Mouse (Mus musculus): ENCODE data around the gene Mrc2.

DNA sequence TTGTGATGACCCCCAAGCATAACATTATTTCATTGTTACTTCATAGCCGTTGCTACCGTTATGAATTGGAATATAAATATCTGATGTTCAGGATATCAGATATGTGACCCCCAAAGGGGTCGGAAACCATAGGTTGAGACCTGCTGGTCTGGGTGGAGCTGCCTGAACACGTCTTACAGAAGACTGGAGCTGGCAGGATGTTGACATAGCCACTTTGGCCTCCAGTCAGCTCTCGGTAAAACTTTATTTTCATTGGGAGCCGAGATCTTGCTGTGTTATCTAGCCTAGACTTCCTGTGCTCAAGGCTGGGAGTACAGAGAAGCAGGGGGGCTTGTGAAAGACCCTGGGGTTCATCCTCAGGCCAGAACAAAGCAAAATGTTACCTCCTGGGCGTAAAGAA lies 63.9 kb downstream of the Mrc2 start:
- TF ChIP-seq POLR2AphosphoS5 (IDR thresholded peaks at IDR 0.05; ENCODE audit: borderline replicate concordance, low read depth, low read length) (no peak), HCFC1 (IDR thresholded peaks at IDR 0.05; ENCODE audit: low read depth, low read length) (no peak), CTCF (IDR thresholded peaks at IDR 0.05 in 2 of 3, conservative IDR thresholded peaks at IDR 0.05 in 1 of 3; ENCODE audit: control insufficient read depth in 1 of 3, insufficient read depth in 1 of 3, low read depth in 2 of 3, low read length in 3 of 3, poor library complexity in 1 of 3, severe bottlenecking in 1 of 3) (no peak), MAFK (IDR thresholded peaks at IDR 0.05; ENCODE audit: borderline replicate concordance, low read depth, low read length) (no peak)
